In the genomic region with DNA sequence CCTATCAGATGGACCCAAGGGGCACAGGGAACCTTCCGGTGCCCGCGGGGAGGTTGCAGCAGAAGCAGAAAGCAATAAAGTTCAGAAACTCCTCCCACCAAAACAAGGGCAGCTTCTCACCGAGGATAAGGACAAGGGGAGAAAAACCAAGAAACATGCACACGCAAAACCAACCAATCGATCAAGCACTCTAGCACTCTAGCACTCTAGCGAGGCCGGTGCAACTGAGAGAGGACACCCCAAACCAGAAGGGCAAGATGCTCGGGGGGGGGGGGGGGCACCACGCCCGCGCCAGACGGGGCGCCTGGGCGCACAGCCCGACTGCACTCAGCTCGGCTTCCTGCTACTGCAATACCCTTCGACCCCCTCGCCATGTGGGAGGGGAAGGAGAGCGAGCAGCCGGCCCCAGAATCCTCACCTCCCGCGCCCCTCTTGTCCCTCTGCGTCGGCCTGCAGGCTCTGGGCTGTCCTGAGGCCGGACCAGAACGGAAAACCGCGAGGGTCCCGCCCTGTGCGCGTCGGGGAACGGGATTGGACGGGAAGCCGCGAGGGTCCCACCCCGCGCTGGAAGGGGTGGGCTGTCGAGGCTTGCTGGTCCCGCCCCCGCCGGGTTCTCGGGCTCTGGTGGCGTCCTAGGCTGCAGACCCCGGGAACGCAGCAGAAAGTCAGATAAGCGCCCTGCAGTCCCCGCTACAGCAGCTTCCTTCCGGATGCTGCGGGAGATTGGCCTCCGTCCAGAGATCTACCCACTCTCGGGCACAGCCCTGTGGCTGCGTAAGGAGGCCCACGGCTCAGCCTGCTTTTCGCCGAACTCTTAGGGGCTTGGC, we compare ENCODE assay signal across 8 mouse cellular contexts. TPM values are rescaled to one million over a fixed set of nuclear protein-coding genes. Genes with fewer than 3 reads are reported as not detected.
DNase-seq lines count a peak whose midpoint lies in the region; ATAC-seq and TF ChIP-seq lines count a peak whose summit lies in the region.

Crot (minus strand) TSS at position 639 of the 827 bp plus-strand sequence.

- H3K9ac ChIP-seq in ES-E14 (ENCODE audit: insufficient read depth, low read depth, low read length, poor library complexity, severe bottlenecking) = peak within 1 kb of the TSS; percentile 84
- peak within 1 kb of the TSS; percentile 86 for H3K9ac ChIP-seq in forebrain, embryonic 16.5 days (replicated peaks; ENCODE audit: low read depth, low read length)
- peak within 1 kb of the TSS; percentile 73 for H3K9ac ChIP-seq in lung, embryonic 14.5 days

- in situ Hi-C loops in ES-E14 (cut with MboI; ENCODE audit: low sequenced_read_pairs in 2 of 2, unreplicated experiment in 2 of 2) = no loop called here

- peak within 1 kb of the TSS; percentile 24; the same call in 1 of the 2 replicates for H3K27ac ChIP-seq in ES-E14 (ENCODE audit: insufficient read depth, low read depth, low read length, poor library complexity, severe bottlenecking)
- H3K27ac ChIP-seq in forebrain, embryonic 16.5 days (ENCODE audit: low read length) = peak within 1 kb of the TSS; percentile 92
- peak within 1 kb of the TSS; percentile 96 for H3K27ac ChIP-seq in layer of hippocampus, adult 2 months
- H3K27ac ChIP-seq in lung, embryonic 14.5 days (ENCODE audit: low read depth) = peak within 1 kb of the TSS; percentile 86
- H3K27ac ChIP-seq in olfactory bulb, adult 2 months (ENCODE audit: insufficient read depth, low read depth, low read length) = no peak within 1 kb of the TSS
- H3K27ac ChIP-seq in thymus, adult 2 months (ENCODE audit: control insufficient read depth, insufficient read depth, low read length) = peak within 1 kb of the TSS; percentile 59

- peak; percentile 90 for DNase-seq in ES-E14 (ENCODE audit: low read depth, low spot score)
- DNase-seq in cerebellum, adult 11-12 months = peak; percentile 93
- peak; percentile 92 to 95 for DNase-seq in heart, postnatal 36 days
- DNase-seq in layer of hippocampus, adult 2 months (ENCODE audit: low spot score in 2 of 2) = peak; percentile 92 to 93
- DNase-seq in lung, embryonic 14.5 days = peak; percentile 98
- DNase-seq in thymus, adult 2 months = peak; percentile 94

- peak; percentile 64 for TF ChIP-seq POLR2A in olfactory bulb, adult 2 months (IDR thresholded peaks at IDR 0.05; ENCODE audit: insufficient read depth, low read depth, low read length)
- peak; percentile 67 for TF ChIP-seq POLR2A in thymus, adult 2 months (IDR thresholded peaks at IDR 0.05; ENCODE audit: control insufficient read depth, extremely low read depth, insufficient read depth, low read length, poor library complexity)

- H3K4me2 ChIP-seq in forebrain, embryonic 16.5 days (ENCODE audit: low read length) = peak within 1 kb of the TSS; percentile 93
- H3K4me2 ChIP-seq in lung, embryonic 14.5 days = peak within 1 kb of the TSS; percentile 79

- no peaks in the 10 kb centered on the region for H3K27me3 ChIP-seq in forebrain, embryonic 16.5 days (replicated peaks; ENCODE audit: control insufficient read depth, insufficient read depth, low read length)
- no peaks in the 10 kb centered on the region for H3K27me3 ChIP-seq in lung, embryonic 14.5 days (ENCODE audit: insufficient read depth, low read length)
- no peaks in the 10 kb centered on the region for H3K27me3 ChIP-seq in thymus, adult 2 months (ENCODE audit: control insufficient read depth, insufficient read depth, low read length)

- WGBS in forebrain, embryonic 16.5 days = under 1% methylated on average over 55 of the region's 57 CpGs
- under 1% methylated on average over 54 of the region's 57 CpGs for WGBS in lung, embryonic 14.5 days
- WGBS in olfactory bulb, adult 2 months = under 1% methylated on average over 55 of the region's 57 CpGs
- under 1% methylated on average over 57 of the region's 57 CpGs for WGBS in thymus, adult 2 months

- no peaks in the 10 kb centered on the region for H3K36me3 ChIP-seq in ES-E14 (ENCODE audit: control insufficient read depth, insufficient read depth, low read length, poor library complexity, severe bottlenecking)
- H3K36me3 ChIP-seq in forebrain, embryonic 16.5 days (ENCODE audit: control insufficient read depth, insufficient read depth) = no peaks in the 10 kb centered on the region
- peaks cover 10% of the 10 kb centered on the region; the same call in 1 of the 2 replicates for H3K36me3 ChIP-seq in lung, embryonic 14.5 days (ENCODE audit: insufficient read depth)
- peaks cover under 1% of the 10 kb centered on the region for H3K36me3 ChIP-seq in thymus, adult 2 months (ENCODE audit: control insufficient read depth, insufficient read depth, low read length)

- peak; percentile 55 for TF ChIP-seq CTCF in layer of hippocampus, adult 2 months (conservative IDR thresholded peaks at IDR 0.05)
- TF ChIP-seq CTCF in lung, embryonic 14.5 days (IDR thresholded peaks at IDR 0.05; ENCODE audit: low read depth) = peak; percentile 29; the same call in 1 of the 2 replicates
- 0 out of 2 replicates have a peak, but pooled peaks have one; percentile 8 for TF ChIP-seq CTCF in olfactory bulb, adult 2 months (IDR thresholded peaks at IDR 0.05; ENCODE audit: insufficient read depth, low read depth, low read length)
- 0 out of 2 replicates have a peak, but pooled peaks have one; percentile 40 for TF ChIP-seq CTCF in thymus, adult 2 months (IDR thresholded peaks at IDR 0.05; ENCODE audit: borderline replicate concordance, control insufficient read depth, extremely low read depth, insufficient read depth, low read length, poor library complexity)

- H3K4me3 ChIP-seq in ES-E14 (ENCODE audit: insufficient read depth in 1 of 2, low read depth in 1 of 2, low read length in 2 of 2, poor library complexity in 1 of 2, severe bottlenecking in 1 of 2) = peak within 1 kb of the TSS; percentile 93 to 95
- H3K4me3 ChIP-seq in forebrain, embryonic 16.5 days (replicated peaks; ENCODE audit: low read length) = peak within 1 kb of the TSS; percentile 77
- peak within 1 kb of the TSS; percentile 89 for H3K4me3 ChIP-seq in layer of hippocampus, adult 2 months
- H3K4me3 ChIP-seq in lung, embryonic 14.5 days (ENCODE audit: low read depth, low read length) = peak within 1 kb of the TSS; percentile 68
- H3K4me3 ChIP-seq in olfactory bulb, adult 2 months (ENCODE audit: insufficient read depth, low read depth, low read length) = peak within 1 kb of the TSS; percentile 84
- peak within 1 kb of the TSS; percentile 89 for H3K4me3 ChIP-seq in thymus, adult 2 months (ENCODE audit: control insufficient read depth, insufficient read depth, low read length)

- H3K4me1 ChIP-seq in ES-E14 (ENCODE audit: control insufficient read depth in 2 of 2, insufficient read depth in 2 of 2, low read length in 2 of 2, poor library complexity in 1 of 2) = peaks cover 0 to 4% of the 10 kb centered on the region in 2 experiments; a peak in 1 of 4 replicates
- peaks cover 12% of the 10 kb centered on the region for H3K4me1 ChIP-seq in forebrain, embryonic 16.5 days (replicated peaks; ENCODE audit: control insufficient read depth, insufficient read depth, low read length)
- no peaks in the 10 kb centered on the region for H3K4me1 ChIP-seq in lung, embryonic 14.5 days (ENCODE audit: insufficient read depth)
- H3K4me1 ChIP-seq in olfactory bulb, adult 2 months (ENCODE audit: control insufficient read depth, insufficient read depth, low read length) = no peaks in the 10 kb centered on the region
- peaks cover 6% of the 10 kb centered on the region for H3K4me1 ChIP-seq in thymus, adult 2 months (replicated peaks; ENCODE audit: control insufficient read depth, insufficient read depth, low read length)

- intact Hi-C loops in heart, postnatal 36 days (cut with DNase I) = loop anchor here (2.0 to 10.0 kb wide), 6 partner anchors 58 to 942 kb away; partner anchors contain the start of genes Dbf4, Dmtf1, Slc25a40 and Tmem243

- no peaks in the 10 kb centered on the region for H3K9me3 ChIP-seq in ES-E14 (ENCODE audit: control insufficient read depth, insufficient read depth, low read depth, low read length)
- no peaks in the 10 kb centered on the region for H3K9me3 ChIP-seq in forebrain, embryonic 16.5 days (ENCODE audit: control insufficient read depth, low read length)
- H3K9me3 ChIP-seq in lung, embryonic 14.5 days (ENCODE audit: low read depth, low read length) = no peaks in the 10 kb centered on the region

- ATAC-seq in forebrain, embryonic 16.5 days = peak; percentile 100
- ATAC-seq in lung, embryonic 14.5 days (ENCODE audit: insufficient read depth) = peak; percentile 100

TF ChIP-seq in ES-E14, 5 proteins besides CTCF, POLR2A, EP300 and RAD21:
- TF ChIP-seq CHD2 (IDR thresholded peaks at IDR 0.05; ENCODE audit: low read depth, low read length) (0 out of 2 replicates have a peak, but pooled peaks have one; percentile 26), HCFC1 (IDR thresholded peaks at IDR 0.05; ENCODE audit: borderline replicate concordance, insufficient read depth, low read length) (no peak), MAFK (IDR thresholded peaks at IDR 0.05; ENCODE audit: insufficient read depth, low read depth, low read length) (no peak)

RNA-seq across cellular contexts. Expression of gene Crot, which starts in this region (rescaled TPM):
- total RNA-seq in ES-E14 (2012; rRNA removed) = 10.8 and 14.4 TPM in 2 replicates
- polyA plus RNA-seq in forebrain, embryonic 16.5 days (2015; fragmentation: Nextera tagmentation; extraction: Ambion mirVana) = 19.6 and 24.9 TPM in 2 replicates
- total RNA-seq in heart, postnatal 36 days (2021) = 10 to 100 TPM; 24.5 to 26.0 TPM
- total RNA-seq in layer of hippocampus, adult 2 months (2021) = 10 to 100 TPM; 22.5 to 27.4 TPM
- polyA plus RNA-seq in lung, embryonic 14.5 days (2014; fragmentation: Nextera tagmentation; extraction: Ambion mirVana) = 32.3 and 32.9 TPM in 2 replicates
- polyA plus RNA-seq in olfactory bulb, adult 2 months (2012; ENCODE audit: insufficient read depth, insufficient read length, low replicate concordance, missing spikeins) = not detected in 2 replicates
- 12.3 and 14.3 TPM in 2 replicates for polyA plus RNA-seq in thymus, adult 2 months (2012; rRNA removed)
